Mouse (Mus musculus) stomach, postnatal 0 days (tissue): ENCODE measurements around the gene Coa3.

Source experiments
- CTCF ChIP-seq: IDR thresholded peaks from 2 replicates; pipeline ENCODE4 v1.5.1; 2016; ENCODE audit warnings: antibody characterized with exemption, low read depth, mild to moderate bottlenecking, moderate library complexity
- EP300 ChIP-seq: optimal IDR thresholded peaks from 2 replicates; pipeline ENCODE3; 2016; ENCODE audit warnings: antibody characterized with exemption

DNA sequence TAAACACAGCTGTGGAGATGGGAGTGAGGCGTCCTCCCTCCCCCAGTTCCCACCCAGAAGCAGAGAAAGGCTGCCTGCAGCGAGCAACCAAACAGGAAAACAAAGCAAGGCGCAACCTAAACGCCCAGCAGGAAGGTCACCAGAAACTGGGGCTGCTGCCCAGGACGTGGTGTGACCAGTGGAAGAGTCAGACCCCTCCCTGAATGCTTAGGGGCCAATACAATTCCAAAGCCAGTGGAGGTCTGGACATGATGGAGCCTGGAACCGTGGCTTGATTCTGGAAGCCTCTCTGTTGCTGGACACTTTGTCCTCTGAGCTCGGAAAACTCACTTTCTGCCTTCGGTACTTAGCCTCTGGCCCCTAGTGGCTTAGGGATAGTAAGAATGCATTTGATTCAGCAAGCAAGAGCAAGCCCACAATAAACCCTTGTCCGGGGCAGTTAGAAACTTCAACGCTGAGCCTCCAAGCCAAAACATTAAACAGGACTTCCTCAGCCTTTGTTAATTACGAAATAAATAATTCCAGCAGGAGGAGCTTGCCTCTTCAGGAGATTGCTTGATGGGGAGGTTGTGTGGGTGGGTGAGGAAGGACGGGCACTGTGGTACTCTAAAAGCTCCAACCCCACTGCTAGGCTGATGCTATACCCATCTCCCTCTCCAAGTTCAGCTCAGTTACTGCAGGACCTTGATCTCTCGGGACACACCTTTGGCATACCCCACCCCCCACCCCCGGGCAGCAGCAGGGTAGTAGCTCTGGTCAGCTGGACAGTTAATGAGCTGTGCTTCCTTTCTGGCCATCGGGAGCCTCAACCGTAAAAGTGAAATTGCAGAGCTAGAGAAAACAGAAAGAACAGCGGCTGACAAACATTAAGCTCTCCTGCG lies 47.7 kb downstream of the Coa3 start:
- peak; percentile 41 for TF ChIP-seq CTCF
- no peak for TF ChIP-seq EP300
